Mouse (Mus musculus) stomach, embryonic 14.5 days (tissue): Measurements from ENCODE around the gene Gm1673. TPM values are rescaled to one million over a fixed set of nuclear protein-coding genes. Genes with fewer than 3 reads are reported as not detected.

ENCODE experiments used
- ATAC-seq: fragments of 200-750 bp; cut with Nextera tagmentation; 2 replicates; pipeline ENCODE4 v1.8.0; 2017; ENCODE audit warnings: low read depth, moderate TSS enrichment; ENCODE audit not compliant: insufficient number of reproducible peaks, insufficient read depth, low FRiP score
- H3K27ac ChIP-seq: fragments of 300-500 bp; sonication (generic); 2 replicates; pipeline ENCODE4 v1.5.1; 2014; ENCODE audit warnings: mild to moderate bottlenecking, low read length, moderate library complexity, mixed read lengths
- H3K27me3 ChIP-seq: fragments of 300-500 bp; sonication (generic); 2 replicates; pipeline ENCODE4 v1.6.1; 2014; ENCODE audit warnings: low read length, control low read depth, mixed read lengths; ENCODE audit not compliant: control insufficient read depth, insufficient read depth
- H3K36me3 ChIP-seq: fragments of 300-500 bp; sonication (generic); 2 replicates; pipeline ENCODE4 v1.6.1; 2014; ENCODE audit warnings: mild to moderate bottlenecking, control low read depth, low read length, moderate library complexity, mixed read lengths; ENCODE audit not compliant: control insufficient read depth, insufficient read depth
- H3K4me1 ChIP-seq: fragments of 300-500 bp; sonication (generic); 2 replicates; pipeline ENCODE4 v1.6.1; 2014; ENCODE audit warnings: low read length, control low read depth, mixed read lengths; ENCODE audit not compliant: control insufficient read depth, insufficient read depth
- H3K4me2 ChIP-seq: fragments of 300-500 bp; sonication (generic); replicated peaks from 2 replicates; pipeline ENCODE4 v1.6.1; 2014; ENCODE audit warnings: low read depth, low read length, control low read depth
- H3K4me3 ChIP-seq: fragments of 300-500 bp; sonication (generic); 2 replicates; pipeline ENCODE4 v1.5.1; 2014; ENCODE audit warnings: low read depth, low read length, control low read depth
- H3K9ac ChIP-seq: fragments of 300-500 bp; sonication (generic); replicated peaks from 2 replicates; pipeline ENCODE4 v1.6.1; 2014; ENCODE audit warnings: low read depth, mild to moderate bottlenecking, control low read depth, low read length, moderate library complexity, mixed read lengths
- H3K9me3 ChIP-seq: fragments of 300-500 bp; sonication (generic); 2 replicates; pipeline ENCODE4 v1.6.1; 2016; ENCODE audit warnings: low read depth, low read length, control low read depth; ENCODE audit not compliant: control insufficient read depth
- WGBS: fragments of 180-500 bp; shearing (Covaris S2); extraction: QIAGEN DNeasy Blood & Tissue Kit; methylation state at CpG from one replicate; pipeline ENCODE4 v1.1.7; 2014; 5-methylcytosine and 5-hydroxymethylcytosine counted together
- polyA plus RNA-seq: library from polyadenylated mRNA; unstranded; fragments of >200 nt; fragmentation: Nextera tagmentation; extraction: Ambion mirVana; gene quantifications from 2 replicates; pipeline ENCODE4 v1.2.1, GENCODE M21; 2014

Gene Gm1673
- polyA plus RNA-seq, 1 experiment from 2014 or later = 89.8 TPM

DNA sequence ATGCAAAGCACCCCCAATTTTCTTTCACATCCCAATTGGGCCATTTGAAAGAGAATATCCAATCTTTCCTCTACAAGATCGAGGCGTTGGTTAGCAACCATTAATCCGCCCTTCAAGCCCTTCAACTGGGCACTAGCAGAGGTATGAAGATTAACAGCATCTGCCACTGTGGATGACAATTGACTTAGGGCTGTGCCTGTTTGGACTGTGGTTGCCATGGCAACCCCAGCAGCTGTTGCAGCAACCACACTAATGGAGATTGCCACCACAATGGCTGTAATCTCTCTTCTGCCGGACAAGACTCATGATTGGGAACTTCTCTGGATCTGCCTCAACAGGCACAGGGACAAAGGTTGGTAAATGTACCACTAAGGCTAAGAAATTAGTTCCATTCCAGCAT is 34.9 kb upstream of the Gm1673 start:
- Histone ChIP-seq H3K9ac (no peak overlapping the region), H3K27ac (no peak overlapping the region), H3K4me3 (no peak overlapping the region), H3K36me3 (no peaks in the 10 kb centered on the region), H3K4me2 (no peak overlapping the region), H3K27me3 (no peaks in the 10 kb centered on the region), H3K4me1 (no peaks in the 10 kb centered on the region), H3K9me3 (peaks cover 8% of the 10 kb centered on the region; the same call in 1 of the 2 replicates)
- 89% methylated on average over 4 of the region's 4 CpGs for WGBS
- no peak for ATAC-seq

DNA sequence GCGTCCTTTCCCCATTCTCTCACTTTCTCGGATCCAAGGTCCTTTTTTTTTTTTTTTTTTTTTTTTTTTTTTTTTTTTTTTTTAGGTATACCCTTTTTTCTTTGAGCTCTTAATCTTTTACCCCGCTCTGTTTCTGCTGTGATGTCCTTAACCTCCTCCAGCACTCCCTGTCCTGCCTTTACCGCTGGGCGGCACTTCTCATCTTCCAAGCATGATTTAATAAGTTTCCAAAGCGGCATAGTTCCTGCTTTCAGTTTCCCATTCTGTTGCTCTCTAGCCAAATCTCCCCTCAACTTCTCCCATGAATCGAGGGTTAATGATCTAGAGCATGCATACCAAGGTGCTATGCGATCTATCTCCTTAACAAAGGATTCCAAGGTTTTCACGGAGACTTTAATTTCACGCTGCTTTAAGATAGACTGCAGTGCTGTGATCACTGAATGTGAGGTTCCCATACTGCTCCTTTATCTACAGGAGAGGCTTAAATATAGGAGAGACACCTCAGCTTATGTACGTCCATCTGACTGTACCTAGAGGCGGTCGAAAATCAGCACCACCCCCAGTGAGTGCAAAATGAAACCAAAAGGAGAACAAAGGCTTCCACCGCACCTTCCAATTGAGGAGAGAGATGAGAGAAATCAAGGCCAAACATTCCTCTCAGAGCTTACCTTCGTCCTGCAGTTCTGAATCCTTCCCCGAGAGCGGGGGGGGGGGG is 29.6 kb upstream of the Gm1673 start:
- Histone ChIP-seq H3K9ac (no peak overlapping the region), H3K4me1 (no peaks in the 10 kb centered on the region), H3K27me3 (no peaks in the 10 kb centered on the region), H3K9me3 (peaks cover 9% of the 10 kb centered on the region; the same call in 1 of the 2 replicates), H3K4me2 (no peak overlapping the region), H3K36me3 (no peaks in the 10 kb centered on the region), H3K4me3 (no peak overlapping the region), H3K27ac (no peak overlapping the region)
- no peak for ATAC-seq
- WGBS = 87% methylated on average over 17 of the region's 17 CpGs

DNA sequence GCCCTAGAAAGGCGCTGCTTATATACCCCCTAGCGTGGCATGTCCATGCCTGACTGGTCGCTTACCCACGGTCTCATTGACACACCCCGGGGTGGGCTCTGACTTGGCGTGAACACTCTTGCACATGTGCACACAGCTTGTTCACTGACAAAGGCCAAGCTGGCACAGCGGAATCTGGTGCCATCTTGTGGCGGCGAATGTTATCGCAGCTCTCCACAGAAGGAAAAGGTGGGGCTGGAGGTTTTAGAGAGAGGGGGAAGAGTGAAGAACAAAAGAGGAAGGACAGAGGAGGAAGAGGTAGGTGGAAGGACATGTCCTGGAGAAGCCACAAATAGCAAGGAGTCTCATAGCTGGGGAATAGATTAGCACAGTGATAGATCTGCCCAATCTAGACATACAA is 28.9 kb upstream of the Gm1673 start:
- H3K27ac ChIP-seq = no peak overlapping the region
- H3K36me3 ChIP-seq = no peaks in the 10 kb centered on the region
- no peak overlapping the region for H3K9ac ChIP-seq
- H3K4me3 ChIP-seq = no peak overlapping the region
- ATAC-seq = no peak
- 42% methylated on average over 10 of the region's 10 CpGs for WGBS
- H3K27me3 ChIP-seq = no peaks in the 10 kb centered on the region
- H3K9me3 ChIP-seq = peaks cover 9% of the 10 kb centered on the region; the same call in 1 of the 2 replicates
- no peak overlapping the region for H3K4me2 ChIP-seq
- no peaks in the 10 kb centered on the region for H3K4me1 ChIP-seq

DNA sequence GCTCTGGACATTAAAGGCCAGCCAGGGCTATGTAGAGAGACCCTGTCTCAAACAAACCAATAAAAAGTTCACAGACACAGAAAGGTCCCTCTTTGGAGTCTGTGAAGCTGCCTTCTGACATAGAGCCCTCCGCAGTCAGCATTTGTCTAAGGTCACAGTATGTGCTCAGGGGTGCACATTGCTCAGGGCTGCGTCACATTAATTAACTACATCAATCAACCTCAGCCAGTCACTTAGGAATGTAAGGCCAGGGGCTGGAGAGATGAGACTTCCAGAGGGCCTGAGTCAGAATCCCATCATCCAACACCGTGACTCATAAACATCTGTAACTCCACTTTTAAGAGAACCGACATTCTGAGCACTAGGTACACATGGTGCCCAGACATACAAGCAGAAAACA is 27.4 kb upstream of the Gm1673 start:
- H3K9me3 ChIP-seq = peaks cover 9% of the 10 kb centered on the region; the same call in 1 of the 2 replicates
- H3K4me2 ChIP-seq = no peak overlapping the region
- WGBS = 51% methylated on average over 4 of the region's 4 CpGs
- no peak for ATAC-seq
- no peak overlapping the region for H3K27ac ChIP-seq
- H3K9ac ChIP-seq = no peak overlapping the region
- no peaks in the 10 kb centered on the region for H3K36me3 ChIP-seq
- no peak overlapping the region for H3K4me3 ChIP-seq
- H3K4me1 ChIP-seq = no peaks in the 10 kb centered on the region
- no peaks in the 10 kb centered on the region for H3K27me3 ChIP-seq

DNA sequence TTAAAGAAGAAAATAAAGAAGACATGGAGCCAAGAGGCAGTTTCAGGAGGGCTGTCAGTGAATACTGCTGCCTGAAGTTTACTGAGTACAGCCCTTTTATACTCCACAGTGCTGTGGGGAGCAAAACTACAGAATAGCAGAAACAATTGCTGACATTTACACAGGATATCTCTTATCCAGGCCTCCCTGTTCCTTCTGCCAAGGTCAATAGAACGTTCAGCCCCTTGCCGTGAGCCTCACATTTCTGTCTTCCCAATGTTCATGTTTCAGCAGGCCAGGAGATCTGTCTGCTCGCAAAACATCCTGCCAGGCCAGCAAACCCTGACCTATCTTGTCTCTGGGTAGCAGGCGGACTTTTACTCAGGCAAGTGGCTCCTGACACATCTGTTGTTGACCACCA is 23.9 kb upstream of the Gm1673 start:
- Histone ChIP-seq H3K4me3 (no peak overlapping the region), H3K9ac (no peak overlapping the region), H3K4me2 (no peak overlapping the region), H3K9me3 (0 out of 2 replicates have a peak, but pooled peaks cover 3% of the 10 kb centered on the region), H3K27me3 (no peaks in the 10 kb centered on the region), H3K27ac (no peak overlapping the region), H3K4me1 (no peaks in the 10 kb centered on the region), H3K36me3 (no peaks in the 10 kb centered on the region)
- ATAC-seq = no peak
- WGBS = 63% methylated on average over 4 of the region's 4 CpGs

DNA sequence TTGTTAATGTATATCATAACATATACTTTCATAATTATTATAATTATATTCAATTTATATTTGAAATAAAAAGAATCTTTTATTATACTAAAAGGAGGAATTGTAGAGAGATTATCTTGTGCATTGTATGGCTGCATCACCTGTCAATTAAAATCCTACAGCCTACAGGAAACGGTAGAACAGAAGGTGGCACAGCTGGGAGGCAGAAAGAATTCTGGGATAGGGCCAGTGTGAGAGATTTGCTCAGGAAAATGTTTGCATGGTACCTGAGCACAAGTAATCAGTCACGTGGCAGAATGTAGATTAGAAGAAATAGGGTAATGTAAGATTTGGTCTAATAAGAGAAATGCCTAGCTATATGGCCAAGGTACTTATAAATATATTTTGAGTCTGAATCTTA is 8.5 kb upstream of the Gm1673 start:
- Histone ChIP-seq H3K4me2 (no peak overlapping the region), H3K9ac (no peak overlapping the region), H3K27me3 (no peaks in the 10 kb centered on the region), H3K27ac (no peak overlapping the region), H3K36me3 (no peaks in the 10 kb centered on the region), H3K9me3 (no peaks in the 10 kb centered on the region), H3K4me1 (no peaks in the 10 kb centered on the region), H3K4me3 (no peak overlapping the region)
- ATAC-seq = no peak
- WGBS = 47% methylated on average over 2 of the region's 2 CpGs

DNA sequence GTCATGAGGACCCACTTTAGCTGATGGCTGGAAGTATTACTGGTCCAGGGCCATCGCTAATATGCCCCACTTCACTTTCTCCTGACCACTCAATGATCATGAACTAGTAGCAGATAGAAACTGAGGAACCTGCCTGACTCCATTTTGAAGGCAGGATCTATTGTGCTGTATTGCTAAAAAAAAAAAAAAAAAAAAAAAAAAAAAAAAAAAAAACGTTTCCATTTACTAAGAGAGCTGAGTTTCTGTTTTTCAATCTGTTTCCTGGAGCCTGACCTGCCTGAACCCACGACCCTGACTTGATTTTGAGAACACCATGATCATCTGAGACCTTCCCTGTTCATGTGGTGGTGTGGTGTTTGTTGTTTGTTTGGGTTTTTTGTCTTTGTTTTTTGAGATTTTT is 7.0 kb upstream of the Gm1673 start:
- H3K9ac ChIP-seq = no peak overlapping the region
- no peaks in the 10 kb centered on the region for H3K4me1 ChIP-seq
- no peak overlapping the region for H3K4me3 ChIP-seq
- no peaks in the 10 kb centered on the region for H3K27me3 ChIP-seq
- no peak overlapping the region for H3K4me2 ChIP-seq
- H3K27ac ChIP-seq = no peak overlapping the region
- ATAC-seq = no peak
- 37% methylated on average over 3 of the region's 3 CpGs for WGBS
- no peaks in the 10 kb centered on the region for H3K36me3 ChIP-seq
- no peaks in the 10 kb centered on the region for H3K9me3 ChIP-seq

DNA sequence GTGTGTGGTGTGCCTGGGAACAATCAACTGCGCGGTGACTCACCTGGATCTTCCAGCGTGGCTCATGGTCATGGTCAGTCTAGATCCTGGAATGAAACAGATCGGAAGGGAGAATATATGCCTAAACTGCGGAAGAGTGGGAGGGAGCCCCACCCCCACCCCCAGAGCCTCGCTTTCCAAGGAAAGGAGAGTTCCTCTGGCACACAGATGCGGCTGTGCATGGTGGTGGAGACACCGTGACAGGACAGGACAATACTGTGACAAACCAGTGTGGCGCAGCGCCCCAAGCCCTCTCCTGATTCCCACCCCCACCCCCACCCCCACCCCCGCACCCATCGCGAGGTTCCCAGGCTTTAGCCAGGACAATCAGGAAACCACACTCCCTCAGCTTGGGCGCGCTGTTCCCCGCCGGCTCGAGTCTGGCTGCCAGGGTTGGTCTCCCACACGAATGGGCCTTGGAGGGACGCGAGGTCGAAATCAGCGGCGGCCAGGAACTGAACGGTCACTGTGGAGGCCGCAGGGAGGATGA is 438 bp upstream of the Gm1673 start:
- H3K27me3 ChIP-seq = no peaks in the 10 kb centered on the region
- 4% methylated on average over 26 of the region's 26 CpGs for WGBS
- H3K9me3 ChIP-seq = no peaks in the 10 kb centered on the region
- peak overlapping the region; percentile 85 for H3K4me2 ChIP-seq
- 0 out of 2 replicates have a peak, but pooled peaks cover 15% of the 10 kb centered on the region for H3K4me1 ChIP-seq
- H3K36me3 ChIP-seq = no peaks in the 10 kb centered on the region
- peak overlapping the region; percentile 6; the same call in 1 of the 2 replicates for H3K27ac ChIP-seq
- peak overlapping the region; percentile 85 for H3K4me3 ChIP-seq
- ATAC-seq = peak; percentile 29; the same call in 1 of the 2 replicates
- H3K9ac ChIP-seq = peak overlapping the region; percentile 55
